Mouse (Mus musculus): ENCODE results near the gene Pin1.

DNA sequence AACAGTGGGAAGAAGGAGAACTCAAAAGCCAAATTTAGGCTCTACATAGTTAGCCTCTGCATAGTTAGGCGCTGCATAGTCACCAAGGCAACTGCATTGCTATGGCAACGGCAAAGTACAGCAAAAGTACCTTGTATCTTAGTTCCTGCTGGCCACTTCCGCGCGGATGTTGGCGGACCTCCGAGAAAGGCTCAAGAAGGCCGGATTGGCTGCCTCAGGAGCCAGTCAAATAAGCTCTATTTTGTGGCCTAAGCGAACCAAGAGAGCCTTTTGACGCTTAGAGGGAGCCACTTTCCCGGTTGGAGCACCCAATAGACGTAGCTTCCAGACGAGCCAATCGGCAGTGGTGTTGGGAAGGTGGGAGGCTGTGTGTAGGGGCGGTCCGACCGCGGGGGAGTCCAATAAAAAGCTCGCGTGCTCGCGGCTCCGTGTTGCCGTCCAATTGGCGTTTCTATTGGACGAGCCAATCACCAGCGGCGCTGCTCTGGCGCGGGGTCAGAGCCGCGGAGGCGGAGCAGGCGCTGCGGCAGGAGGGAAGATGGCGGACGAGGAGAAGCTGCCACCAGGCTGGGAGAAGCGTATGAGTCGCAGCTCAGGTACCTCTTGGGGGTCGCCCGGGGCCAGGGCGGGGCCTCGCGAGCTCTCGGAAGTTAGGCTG, at the start of gene Pin1:
- no peak for TF ChIP-seq CTCF (IDR thresholded peaks at IDR 0.05; ENCODE audit: insufficient read depth, low read depth, low read length)
- peak; percentile 75 for TF ChIP-seq POLR2A (IDR thresholded peaks at IDR 0.05; ENCODE audit: insufficient read depth, low read depth, low read length)

All from olfactory bulb, adult 2 months (tissue).